Mouse (Mus musculus): Measurements from ENCODE around the gene Cphx3. TPM values are rescaled to one million over a fixed set of nuclear protein-coding genes. Genes with fewer than 3 reads are reported as not detected.
"Not testable (repeated sequence)": the region's sequence is repeated elsewhere in the genome, so short reads cannot be mapped to it uniquely, and the experiment has no call there.

The Cphx3 gene
- total and polyA plus RNA-seq, 2 experiments from 2014 or later = not detected

GRCm38 (mm10) chr14:26186638-26187037 is 104.5 kb downstream of the Cphx3 start:
- not testable (repeated sequence) for H3K27ac ChIP-seq (ENCODE audit: low read depth); H3K4me3 ChIP-seq (ENCODE audit: low read depth, low read length); H3K4me1 ChIP-seq (ENCODE audit: control insufficient read depth, insufficient read depth); DNase-seq (ENCODE audit: low spot score); ATAC-seq (ENCODE audit: insufficient read depth, low read depth); H3K27me3 ChIP-seq (ENCODE audit: control insufficient read depth, insufficient read depth, low read length); H3K4me2 ChIP-seq (ENCODE audit: low read depth, low read length); H3K9me3 ChIP-seq (replicated peaks; ENCODE audit: control insufficient read depth, low read length); H3K9ac ChIP-seq (replicated peaks; ENCODE audit: low read depth, low read length); H3K36me3 ChIP-seq (replicated peaks; ENCODE audit: control insufficient read depth, insufficient read depth, low read length)
- WGBS = no CpG with 5 or more reads among the region's 9 CpGs

GRCm38 (mm10) chr14:26188361-26188760 is 106.3 kb downstream of the Cphx3 start:
- H3K4me1 ChIP-seq (ENCODE audit: control insufficient read depth, insufficient read depth); H3K9ac ChIP-seq (replicated peaks; ENCODE audit: low read depth, low read length); H3K4me3 ChIP-seq (ENCODE audit: low read depth, low read length); H3K9me3 ChIP-seq (replicated peaks; ENCODE audit: control insufficient read depth, low read length); ATAC-seq (ENCODE audit: insufficient read depth, low read depth); DNase-seq (ENCODE audit: low spot score); H3K36me3 ChIP-seq (replicated peaks; ENCODE audit: control insufficient read depth, insufficient read depth, low read length); H3K27me3 ChIP-seq (ENCODE audit: control insufficient read depth, insufficient read depth, low read length); H3K27ac ChIP-seq (ENCODE audit: low read depth); H3K4me2 ChIP-seq (ENCODE audit: low read depth, low read length): not testable (repeated sequence)
- no CpG with 5 or more reads among the region's 8 CpGs for WGBS

- not testable (repeated sequence) for H3K4me3 ChIP-seq (ENCODE audit: low read depth, low read length); ATAC-seq (ENCODE audit: insufficient read depth, low read depth); DNase-seq (ENCODE audit: low spot score); H3K4me1 ChIP-seq (ENCODE audit: control insufficient read depth, insufficient read depth); H3K9ac ChIP-seq (replicated peaks; ENCODE audit: low read depth, low read length); H3K36me3 ChIP-seq (replicated peaks; ENCODE audit: control insufficient read depth, insufficient read depth, low read length); H3K27me3 ChIP-seq (ENCODE audit: control insufficient read depth, insufficient read depth, low read length); H3K9me3 ChIP-seq (replicated peaks; ENCODE audit: control insufficient read depth, low read length); H3K27ac ChIP-seq (ENCODE audit: low read depth); H3K4me2 ChIP-seq (ENCODE audit: low read depth, low read length)
- no CpG with 5 or more reads among the region's 3 CpGs for WGBS
Observed at GRCm38 (mm10) chr14:26197851-26198250, 115.8 kb downstream of the Cphx3 start.

GRCm38 (mm10) chr14:26206197-26206925 is 124.3 kb downstream of the Cphx3 start:
- not testable (repeated sequence) for DNase-seq (ENCODE audit: low spot score); H3K27me3 ChIP-seq (ENCODE audit: control insufficient read depth, insufficient read depth, low read length); H3K9me3 ChIP-seq (replicated peaks; ENCODE audit: control insufficient read depth, low read length); H3K4me1 ChIP-seq (ENCODE audit: control insufficient read depth, insufficient read depth); H3K36me3 ChIP-seq (replicated peaks; ENCODE audit: control insufficient read depth, insufficient read depth, low read length); H3K9ac ChIP-seq (replicated peaks; ENCODE audit: low read depth, low read length); H3K4me3 ChIP-seq (ENCODE audit: low read depth, low read length); H3K27ac ChIP-seq (ENCODE audit: low read depth); H3K4me2 ChIP-seq (ENCODE audit: low read depth, low read length)
- peak; percentile 55; the same call in 1 of the 2 replicates for ATAC-seq (ENCODE audit: insufficient read depth, low read depth)
- WGBS = no CpG with 5 or more reads among the region's 44 CpGs

- not testable (repeated sequence) for H3K36me3 ChIP-seq (replicated peaks; ENCODE audit: control insufficient read depth, insufficient read depth, low read length); DNase-seq (ENCODE audit: low spot score); H3K9me3 ChIP-seq (replicated peaks; ENCODE audit: control insufficient read depth, low read length); H3K4me2 ChIP-seq (ENCODE audit: low read depth, low read length); H3K27me3 ChIP-seq (ENCODE audit: control insufficient read depth, insufficient read depth, low read length); H3K4me3 ChIP-seq (ENCODE audit: low read depth, low read length); H3K9ac ChIP-seq (replicated peaks; ENCODE audit: low read depth, low read length); H3K27ac ChIP-seq (ENCODE audit: low read depth); H3K4me1 ChIP-seq (ENCODE audit: control insufficient read depth, insufficient read depth)
- peak; percentile 55 for ATAC-seq (ENCODE audit: insufficient read depth, low read depth)
- no CpG with 5 or more reads among the region's 10 CpGs for WGBS
Observed at GRCm38 (mm10) chr14:26206926-26207247, 124.8 kb downstream of the Cphx3 start, which contains the start of gene Tmem254b. Tmem254b (minus strand) TSS chr14:26207041.

GRCm38 (mm10) chr14:26216233-26217000 is 134.3 kb downstream of the Cphx3 start:
- H3K4me2 ChIP-seq (ENCODE audit: low read depth, low read length); ATAC-seq (ENCODE audit: insufficient read depth, low read depth); H3K27me3 ChIP-seq (ENCODE audit: control insufficient read depth, insufficient read depth, low read length); H3K4me1 ChIP-seq (ENCODE audit: control insufficient read depth, insufficient read depth); H3K9ac ChIP-seq (replicated peaks; ENCODE audit: low read depth, low read length); H3K4me3 ChIP-seq (ENCODE audit: low read depth, low read length); H3K27ac ChIP-seq (ENCODE audit: low read depth); H3K36me3 ChIP-seq (replicated peaks; ENCODE audit: control insufficient read depth, insufficient read depth, low read length); H3K9me3 ChIP-seq (replicated peaks; ENCODE audit: control insufficient read depth, low read length); DNase-seq (ENCODE audit: low spot score): not testable (repeated sequence)
- no CpG with 5 or more reads among the region's 5 CpGs for WGBS

GRCm38 (mm10) chr14:26237183-26237582 is 155.1 kb downstream of the Cphx3 start:
- H3K4me1 ChIP-seq (ENCODE audit: control insufficient read depth, insufficient read depth); ATAC-seq (ENCODE audit: insufficient read depth, low read depth); H3K27ac ChIP-seq (ENCODE audit: low read depth); H3K9ac ChIP-seq (replicated peaks; ENCODE audit: low read depth, low read length); DNase-seq (ENCODE audit: low spot score); H3K4me2 ChIP-seq (ENCODE audit: low read depth, low read length); H3K4me3 ChIP-seq (ENCODE audit: low read depth, low read length); H3K36me3 ChIP-seq (replicated peaks; ENCODE audit: control insufficient read depth, insufficient read depth, low read length); H3K27me3 ChIP-seq (ENCODE audit: control insufficient read depth, insufficient read depth, low read length); H3K9me3 ChIP-seq (replicated peaks; ENCODE audit: control insufficient read depth, low read length): not testable (repeated sequence)
- WGBS = no CpG with 5 or more reads among the region's 2 CpGs

- not testable (repeated sequence) for H3K9me3 ChIP-seq (replicated peaks; ENCODE audit: control insufficient read depth, low read length); H3K36me3 ChIP-seq (replicated peaks; ENCODE audit: control insufficient read depth, insufficient read depth, low read length); H3K9ac ChIP-seq (replicated peaks; ENCODE audit: low read depth, low read length); DNase-seq (ENCODE audit: low spot score); H3K4me3 ChIP-seq (ENCODE audit: low read depth, low read length); H3K27me3 ChIP-seq (ENCODE audit: control insufficient read depth, insufficient read depth, low read length); H3K27ac ChIP-seq (ENCODE audit: low read depth); H3K4me2 ChIP-seq (ENCODE audit: low read depth, low read length); H3K4me1 ChIP-seq (ENCODE audit: control insufficient read depth, insufficient read depth)
- peak; percentile 73 for ATAC-seq (ENCODE audit: insufficient read depth, low read depth)
- WGBS = no CpG with 5 or more reads among the region's 25 CpGs
Observed at GRCm38 (mm10) chr14:26257756-26258617, 175.9 kb downstream of the Cphx3 start, which contains the start of gene Duxbl3. Duxbl3 (plus strand) TSS chr14:26257962.

Measured in heart, postnatal 0 days (tissue).